Mouse (Mus musculus): ENCODE measurements around the gene Arhgap22.

Gene Arhgap22

DNA sequence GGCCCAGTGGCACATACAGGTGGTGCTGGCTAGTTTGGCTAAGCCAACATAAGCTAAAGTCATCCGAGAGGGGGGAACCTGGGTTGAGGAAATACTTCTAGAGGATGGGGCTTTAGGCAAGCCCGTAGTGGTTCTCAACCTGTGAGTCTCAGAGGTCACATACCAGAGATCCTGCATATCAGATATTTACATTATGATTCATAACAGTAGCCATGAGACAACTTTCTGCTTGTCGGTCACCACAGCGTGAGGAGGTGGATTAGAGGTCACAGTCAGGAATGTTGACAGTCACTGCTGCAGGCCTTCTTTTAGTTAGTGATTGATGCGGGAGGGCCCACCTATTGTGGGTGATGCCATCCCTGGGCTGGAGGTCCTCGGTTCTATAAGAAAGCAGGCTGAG, 121.9 kb downstream of the Arhgap22 start:
- no peak for DNase-seq

DNA sequence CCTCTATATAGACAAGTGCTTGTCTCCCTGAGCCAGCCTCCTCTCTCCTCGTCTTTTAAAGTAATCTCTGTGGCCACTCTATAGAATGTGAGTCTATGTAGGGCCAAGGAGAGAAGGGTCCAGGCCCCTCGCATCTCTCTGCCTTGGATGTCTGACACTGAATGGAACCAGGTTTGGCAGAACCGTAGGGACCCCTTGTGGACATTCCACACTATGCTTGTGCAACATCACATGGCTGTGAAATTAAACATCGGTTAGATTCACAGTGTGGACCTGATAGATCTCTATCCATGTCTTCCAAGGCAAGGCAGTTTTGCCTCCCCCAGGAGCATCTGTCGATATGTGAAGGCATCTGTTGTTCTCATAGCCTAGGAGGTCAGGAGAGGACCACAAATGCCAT, 124.9 kb downstream of the Arhgap22 start:
- DNase-seq, result no peak

GRCm38 (mm10) chr14:33343131-33343725, 129.4 kb downstream of the Arhgap22 start:
- no peak for DNase-seq

DNA sequence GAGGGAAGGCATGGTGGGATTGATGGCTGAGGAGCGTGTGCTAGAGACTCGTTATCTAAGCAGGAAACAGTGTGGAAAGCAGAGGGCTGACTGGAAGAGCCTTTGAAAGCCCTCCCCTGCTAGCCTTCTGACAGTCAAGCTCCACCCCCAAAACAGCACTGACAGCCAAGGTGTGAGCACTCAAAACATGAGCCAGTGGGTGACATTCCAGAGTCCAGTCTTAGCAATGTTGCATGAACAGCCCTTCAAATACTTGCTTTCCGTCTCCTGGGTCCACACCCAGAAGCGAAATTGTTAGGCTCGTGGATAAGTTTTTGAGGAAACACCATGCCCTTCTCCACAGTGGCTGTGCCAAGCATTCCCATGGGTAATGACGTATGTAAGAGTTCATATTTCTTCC, 132.7 kb downstream of the Arhgap22 start:
- no peak for DNase-seq

DNA sequence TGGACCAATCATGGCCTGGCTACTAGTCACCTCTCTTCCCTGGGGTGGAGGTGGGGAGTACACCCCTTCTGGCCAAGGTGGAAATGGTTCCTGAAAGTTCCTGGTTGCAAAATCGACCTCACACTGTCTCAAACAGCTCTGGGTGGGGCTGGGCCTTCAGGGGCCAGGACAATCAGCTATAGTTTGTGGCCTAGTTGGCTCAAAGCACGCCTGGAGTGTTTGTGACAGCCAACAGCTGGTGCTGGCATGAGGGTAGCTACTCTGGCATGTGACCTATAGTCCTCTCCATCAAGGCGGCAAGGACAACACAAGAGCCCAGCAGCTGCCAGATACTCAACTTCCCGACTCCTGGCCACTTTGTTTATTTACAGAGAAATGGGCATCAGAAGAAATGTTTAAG, 133.9 kb downstream of the Arhgap22 start:
- no peak for DNase-seq

- no peak for DNase-seq
Observed at GRCm38 (mm10) chr14:33348146-33348545, 134.3 kb downstream of the Arhgap22 start.

GRCm38 (mm10) chr14:33351019-33351418, 137.2 kb downstream of the Arhgap22 start:
- no peak for DNase-seq

GRCm38 (mm10) chr14:33351984-33352722, 138.3 kb downstream of the Arhgap22 start:
- DNase-seq, result peak; percentile 30

DNA sequence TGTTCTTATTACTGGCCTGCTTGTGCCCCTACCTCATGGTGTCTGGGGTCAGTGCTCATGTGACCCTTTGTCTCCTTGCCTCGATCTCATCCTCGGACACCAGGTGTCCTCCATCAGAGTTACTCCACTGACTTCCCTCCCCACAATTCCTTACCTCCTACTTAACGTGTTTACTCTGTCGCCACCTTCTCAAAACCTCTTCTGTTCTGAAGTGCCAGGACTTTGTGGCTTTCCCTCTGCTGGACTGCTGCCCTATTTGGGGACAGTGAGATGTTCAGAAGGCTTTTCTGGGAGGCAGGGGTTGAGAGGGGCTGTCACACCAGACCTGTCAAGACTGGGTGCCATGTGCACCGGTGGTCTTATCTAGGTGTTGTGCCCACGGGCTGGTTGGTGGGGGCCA, 139.1 kb downstream of the Arhgap22 start:
- no peak for DNase-seq

DNA sequence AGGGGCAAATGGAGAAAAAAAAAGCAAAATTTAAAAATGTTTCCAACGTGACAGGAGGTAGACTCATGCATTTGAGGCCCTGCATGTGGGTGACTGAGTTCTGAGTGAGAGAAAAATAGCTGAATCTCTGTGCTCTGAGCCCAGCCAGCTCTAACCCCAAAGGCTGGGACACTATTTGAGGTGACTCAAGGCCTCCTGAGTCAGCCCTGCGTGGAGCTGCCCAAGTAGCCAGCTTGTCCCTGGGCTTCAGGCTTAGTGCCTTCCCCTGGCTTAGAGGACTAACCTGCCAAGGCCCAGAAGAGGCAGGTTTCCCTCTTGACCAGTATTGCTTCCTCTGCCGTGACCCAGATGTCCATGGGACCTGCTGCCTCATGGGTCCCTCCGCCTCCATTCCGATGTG, 141.4 kb downstream of the Arhgap22 start:
- no peak for DNase-seq

GRCm38 (mm10) chr14:33357600-33358368, 144.0 kb downstream of the Arhgap22 start:
- no peak for DNase-seq

GRCm38 (mm10) chr14:33358891-33359290, 145.1 kb downstream of the Arhgap22 start:
- DNase-seq, result peak; percentile 73

- DNase-seq, result no peak
Observed at GRCm38 (mm10) chr14:33361546-33361945, 147.7 kb downstream of the Arhgap22 start.

DNA sequence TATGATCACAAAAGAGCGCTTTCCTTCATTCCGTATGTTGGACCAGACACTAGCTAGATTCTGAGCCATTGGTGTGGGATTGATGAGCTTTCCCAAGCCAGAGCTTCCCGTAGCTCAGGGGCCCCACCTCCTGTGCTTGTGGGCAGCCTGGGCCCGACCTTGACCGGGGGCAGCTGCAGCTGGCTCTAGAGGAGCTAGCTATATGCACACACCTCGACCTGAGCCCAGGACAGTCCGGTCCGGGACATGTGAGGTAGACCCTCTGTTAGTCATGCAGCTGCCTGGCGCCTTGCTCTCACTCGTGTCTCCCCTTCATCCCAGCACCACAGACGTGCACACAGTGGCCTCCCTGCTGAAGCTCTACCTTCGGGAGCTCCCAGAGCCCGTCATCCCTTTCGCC, 148.3 kb downstream of the Arhgap22 start:
- DNase-seq, result no peak

DNA sequence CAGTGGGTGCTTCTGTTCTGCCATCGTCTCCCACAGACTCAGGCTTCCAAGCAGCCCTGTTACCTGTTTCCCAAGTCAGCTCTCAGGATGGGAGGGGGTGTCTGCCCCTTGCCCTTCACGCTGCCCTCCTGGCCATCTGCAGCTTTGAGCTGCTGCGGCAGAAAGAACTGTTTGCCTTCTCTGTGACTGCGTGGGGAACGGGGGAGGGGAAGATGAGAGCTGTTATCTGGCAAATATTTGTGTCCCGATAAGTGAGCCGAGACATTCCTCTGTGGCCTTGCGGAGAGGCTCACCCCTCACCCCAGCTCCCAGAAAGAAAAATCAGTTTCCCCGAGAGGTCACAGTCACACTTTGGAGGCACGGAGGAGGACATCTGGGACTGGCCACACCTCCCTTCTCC, 149.0 kb downstream of the Arhgap22 start:
- no peak for DNase-seq

- DNase-seq, result no peak
Observed at GRCm38 (mm10) chr14:33363611-33364010, 149.8 kb downstream of the Arhgap22 start.

- DNase-seq, result no peak
Observed at GRCm38 (mm10) chr14:33364061-33364460, 150.2 kb downstream of the Arhgap22 start.

GRCm38 (mm10) chr14:33366891-33367777, 153.3 kb downstream of the Arhgap22 start:
- DNase-seq, result no peak

DNA sequence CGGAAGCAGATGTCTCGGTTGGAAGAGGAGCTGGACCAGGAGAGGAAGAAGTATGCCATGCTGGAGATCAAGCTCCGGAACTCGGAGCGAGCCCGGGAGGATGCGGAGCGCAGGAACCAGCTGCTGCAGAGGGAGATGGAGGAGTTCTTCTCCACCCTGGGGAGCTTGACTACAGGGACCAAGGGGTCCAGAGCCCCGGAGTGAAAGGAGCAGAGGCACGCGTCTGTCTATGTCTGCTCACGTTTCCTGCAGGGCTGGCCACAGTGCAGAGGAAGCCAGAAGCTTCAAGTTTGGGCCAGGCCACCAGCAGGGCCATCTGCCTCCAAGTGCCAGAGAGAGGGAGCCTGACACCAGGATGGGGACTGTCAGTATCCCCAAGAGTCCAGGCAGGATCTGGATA, 155.5 kb downstream of the Arhgap22 start:
- no peak for DNase-seq

- DNase-seq, result peak; percentile 26
Observed at GRCm38 (mm10) chr14:33370056-33370455, 156.2 kb downstream of the Arhgap22 start.

DNA sequence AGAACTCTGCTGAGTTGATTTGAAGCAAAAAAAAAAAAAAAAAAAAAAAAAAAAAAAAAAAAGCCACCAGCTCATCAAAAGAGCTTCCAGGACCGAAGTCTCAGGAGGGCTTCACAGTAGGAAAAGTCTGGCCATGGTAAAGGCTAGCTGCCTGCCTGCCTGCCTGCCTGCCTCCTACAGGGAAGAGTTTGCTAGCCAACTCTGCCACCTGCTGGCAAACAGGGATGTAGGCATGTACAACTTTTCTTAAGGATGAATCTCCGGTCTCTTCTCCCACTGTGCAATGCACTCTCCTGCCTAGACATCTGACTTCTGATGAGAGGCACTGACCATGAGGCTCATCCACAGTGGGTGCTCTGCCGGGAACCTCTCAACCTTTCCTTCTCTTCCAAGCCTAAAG, 157.4 kb downstream of the Arhgap22 start:
- DNase-seq, result peak; percentile 37

DNA sequence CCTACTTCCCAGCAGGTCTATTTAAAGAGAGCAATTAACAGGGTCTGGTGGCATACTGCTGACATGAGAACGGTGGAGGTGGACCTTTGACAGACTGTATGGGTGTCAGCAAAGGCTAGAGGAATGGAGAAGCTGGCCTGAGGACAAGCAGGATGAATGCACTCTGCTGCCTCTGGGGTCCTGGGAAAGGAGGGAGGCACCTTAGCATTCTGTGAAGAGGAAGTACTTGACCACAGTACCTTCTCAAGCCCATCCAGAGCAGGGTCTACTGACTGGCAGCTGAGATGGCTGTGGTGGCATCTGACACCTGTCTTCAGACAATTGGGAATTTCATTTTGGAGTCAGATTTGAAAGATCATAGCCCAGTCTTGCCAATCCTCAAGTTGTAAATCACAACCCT, 159.4 kb downstream of the Arhgap22 start:
- no peak for DNase-seq

- no peak for DNase-seq
Observed at GRCm38 (mm10) chr14:33374089-33374488, 160.3 kb downstream of the Arhgap22 start.

All from kidney, adult 11 months (tissue).